Mouse (Mus musculus) limb, embryonic 11.5 days (tissue): ENCODE measurements around the gene Cpxm1. TPM values are rescaled to one million over a fixed set of nuclear protein-coding genes. Genes with fewer than 3 reads are reported as not detected.

Experiments
- ATAC-seq: fragments of 200-750 bp; cut with Nextera tagmentation; 2 replicates; pipeline ENCODE4 v1.8.0; 2017; ENCODE audit warnings: low read depth; ENCODE audit not compliant: insufficient number of reproducible peaks, low FRiP score, low TSS enrichment
- DNase-seq: peaks from one replicate; pipeline ENCODE4 v3.0.0-alpha.2; 2015; ENCODE audit warnings: low spot score
- H3K27ac ChIP-seq: fragments of 300-500 bp; sonication (generic); replicated peaks from 2 replicates; pipeline ENCODE4 v1.5.1; 2014; ENCODE audit warnings: low read depth, mild to moderate bottlenecking, low read length
- H3K27me3 ChIP-seq: fragments of 300-500 bp; sonication (generic); 2 replicates; pipeline ENCODE4 v1.6.1; 2014; ENCODE audit warnings: mild to moderate bottlenecking, low read length, mixed read lengths; ENCODE audit not compliant: control insufficient read depth, insufficient read depth
- H3K36me3 ChIP-seq: fragments of 300-500 bp; sonication (generic); 2 replicates; pipeline ENCODE4 v1.6.1; 2014; ENCODE audit warnings: mild to moderate bottlenecking, low read length, moderate library complexity, mixed read lengths; ENCODE audit not compliant: control insufficient read depth, insufficient read depth
- H3K4me1 ChIP-seq: fragments of 300-500 bp; sonication (generic); 2 replicates; pipeline ENCODE4 v1.6.1; 2014; ENCODE audit warnings: low read length, mixed read lengths; ENCODE audit not compliant: control insufficient read depth, insufficient read depth
- H3K4me2 ChIP-seq: fragments of 300-500 bp; sonication (generic); 2 replicates; pipeline ENCODE4 v1.6.1; 2014; ENCODE audit warnings: low read depth, mild to moderate bottlenecking, moderate library complexity; ENCODE audit not compliant: severe bottlenecking
- H3K4me3 ChIP-seq: fragments of 300-500 bp; sonication (generic); 2 replicates; pipeline ENCODE4 v1.5.1; 2014; ENCODE audit warnings: low read depth, low read length
- H3K9ac ChIP-seq: fragments of 300-500 bp; sonication (generic); 2 replicates; pipeline ENCODE4 v1.6.1; 2014; ENCODE audit warnings: mild to moderate bottlenecking, low read length
- H3K9me3 ChIP-seq: fragments of 300-500 bp; sonication (generic); 2 replicates; pipeline ENCODE4 v1.6.1; 2016; ENCODE audit warnings: low read length; ENCODE audit not compliant: control insufficient read depth
- WGBS: fragments of 180-500 bp; shearing (Covaris S2); extraction: QIAGEN DNeasy Blood & Tissue Kit; methylation state at CpG from one replicate; pipeline ENCODE4 v1.1.7; 2014; 5-methylcytosine and 5-hydroxymethylcytosine counted together
- polyA plus RNA-seq: library from polyadenylated mRNA; unstranded; fragments of >200 nt; fragmentation: Nextera tagmentation; extraction: Ambion mirVana; gene quantifications from 2 replicates; pipeline ENCODE4 v1.2.1, GENCODE M21; 2014

Gene Cpxm1
- 62.3 and 64.2 TPM in 2 replicates for polyA plus RNA-seq

- Histone ChIP-seq H3K4me3 (peak within 1 kb of the TSS; percentile 69), H3K9me3 (no peaks in the 10 kb centered on the region), H3K4me2 (peak within 1 kb of the TSS; percentile 65), H3K27ac (peak within 1 kb of the TSS; percentile 80), H3K27me3 (no peaks in the 10 kb centered on the region), H3K36me3 (peaks cover 8% of the 10 kb centered on the region; the same call in 1 of the 2 replicates), H3K9ac (peak within 1 kb of the TSS; percentile 80), H3K4me1 (peaks cover 5% of the 10 kb centered on the region; the same call in 1 of the 2 replicates)
- DNase-seq (peak; percentile 86), ATAC-seq (peak; percentile 88)
- WGBS, result under 1% methylated on average over 42 of the region's 53 CpGs
Measured at GRCm38 (mm10) chr2:130397186-130397985, at the start of gene Cpxm1. TSS of gene Cpxm1 (minus strand) at chr2:130397574.

GRCm38 (mm10) chr2:130442162-130442561, 44.8 kb upstream of the Cpxm1 start:
- Histone ChIP-seq H3K27ac (no peak overlapping the region), H3K9ac (no peak overlapping the region), H3K4me2 (no peak overlapping the region), H3K4me3 (no peak overlapping the region), H3K4me1 (no peaks in the 10 kb centered on the region), H3K27me3 (no peaks in the 10 kb centered on the region), H3K9me3 (no peaks in the 10 kb centered on the region), H3K36me3 (peaks cover 38% of the 10 kb centered on the region)
- no peak for ATAC-seq
- WGBS, result 89% methylated on average over 10 of the region's 10 CpGs
- DNase-seq, result no peak

GRCm38 (mm10) chr2:130439840-130440480, 42.6 kb upstream of the Cpxm1 start:
- H3K4me3 ChIP-seq, result no peak overlapping the region
- ATAC-seq (no peak), DNase-seq (no peak)
- 91% methylated on average over 4 of the region's 4 CpGs for WGBS
- H3K9ac ChIP-seq, result no peak overlapping the region
- H3K4me1 ChIP-seq, result no peaks in the 10 kb centered on the region
- peaks cover 38% of the 10 kb centered on the region for H3K36me3 ChIP-seq
- no peaks in the 10 kb centered on the region for H3K27me3 ChIP-seq
- H3K9me3 ChIP-seq, result no peaks in the 10 kb centered on the region
- H3K4me2 ChIP-seq, result no peak overlapping the region
- H3K27ac ChIP-seq, result no peak overlapping the region

GRCm38 (mm10) chr2:130438861-130439260, 41.5 kb upstream of the Cpxm1 start:
- H3K9ac ChIP-seq, result no peak overlapping the region
- no peaks in the 10 kb centered on the region for H3K27me3 ChIP-seq
- no peaks in the 10 kb centered on the region for H3K9me3 ChIP-seq
- no peak overlapping the region for H3K4me2 ChIP-seq
- no peak for DNase-seq
- no peak for ATAC-seq
- H3K36me3 ChIP-seq, result peaks cover 36% of the 10 kb centered on the region
- H3K27ac ChIP-seq, result no peak overlapping the region
- H3K4me3 ChIP-seq, result no peak overlapping the region
- 91% methylated on average over 3 of the region's 3 CpGs for WGBS
- H3K4me1 ChIP-seq, result no peaks in the 10 kb centered on the region

GRCm38 (mm10) chr2:130436769-130437168, 39.4 kb upstream of the Cpxm1 start:
- Histone ChIP-seq H3K36me3 (peaks cover 25% of the 10 kb centered on the region), H3K4me2 (no peak overlapping the region), H3K27me3 (no peaks in the 10 kb centered on the region), H3K9me3 (no peaks in the 10 kb centered on the region), H3K4me3 (no peak overlapping the region), H3K27ac (no peak overlapping the region), H3K9ac (no peak overlapping the region), H3K4me1 (no peaks in the 10 kb centered on the region)
- WGBS, result 98% methylated on average over 1 of the region's 1 CpGs
- DNase-seq (no peak), ATAC-seq (no peak)

- WGBS, result 25% methylated on average over 4 of the region's 4 CpGs
- H3K4me1 ChIP-seq, result no peaks in the 10 kb centered on the region
- no peak overlapping the region for H3K27ac ChIP-seq
- H3K36me3 ChIP-seq, result peaks cover 6% of the 10 kb centered on the region
- peak; percentile 57 for DNase-seq
- H3K4me3 ChIP-seq, result no peak overlapping the region
- no peak for ATAC-seq
- no peak overlapping the region for H3K9ac ChIP-seq
- no peak overlapping the region for H3K4me2 ChIP-seq
- no peaks in the 10 kb centered on the region for H3K27me3 ChIP-seq
- no peaks in the 10 kb centered on the region for H3K9me3 ChIP-seq
Measured at GRCm38 (mm10) chr2:130433152-130433551, 35.8 kb upstream of the Cpxm1 start.

- H3K4me2 ChIP-seq, result no peak overlapping the region
- H3K9me3 ChIP-seq, result no peaks in the 10 kb centered on the region
- no peak for DNase-seq
- H3K27me3 ChIP-seq, result no peaks in the 10 kb centered on the region
- ATAC-seq, result no peak
- H3K27ac ChIP-seq, result no peak overlapping the region
- peaks cover 2% of the 10 kb centered on the region; the same call in 1 of the 2 replicates for H3K36me3 ChIP-seq
- H3K4me3 ChIP-seq, result no peak overlapping the region
- no peak overlapping the region for H3K9ac ChIP-seq
- no peaks in the 10 kb centered on the region for H3K4me1 ChIP-seq
- 82% methylated on average over 3 of the region's 3 CpGs for WGBS
Measured at GRCm38 (mm10) chr2:130432157-130432556, 34.8 kb upstream of the Cpxm1 start.

- H3K36me3 ChIP-seq, result peaks cover 2% of the 10 kb centered on the region; the same call in 1 of the 2 replicates
- no peak for DNase-seq
- no peak overlapping the region for H3K27ac ChIP-seq
- no peaks in the 10 kb centered on the region for H3K27me3 ChIP-seq
- no peak overlapping the region for H3K4me3 ChIP-seq
- H3K9me3 ChIP-seq, result no peaks in the 10 kb centered on the region
- no peak overlapping the region for H3K9ac ChIP-seq
- WGBS, result 91% methylated on average over 3 of the region's 3 CpGs
- no peak overlapping the region for H3K4me2 ChIP-seq
- H3K4me1 ChIP-seq, result no peaks in the 10 kb centered on the region
- no peak for ATAC-seq
Measured at GRCm38 (mm10) chr2:130430484-130430883, 33.1 kb upstream of the Cpxm1 start.
